Mouse (Mus musculus) erythroid progenitor cell, adult 5-6 weeks (primary cell): Measurements from ENCODE around the gene Sat1. TPM values are rescaled to one million over a fixed set of nuclear protein-coding genes. Genes with fewer than 3 reads are reported as not detected.
A peak's percentile ranks its signal among the peaks of the same experiment; 100 is the strongest.
"Not testable (repeated sequence)": the region's sequence is repeated elsewhere in the genome, so short reads cannot be mapped to it uniquely, and the experiment has no call there.

Experiments used
- ATAC-seq: replicated peaks from 2 replicates; pipeline ENCODE4 v1.8.0; 2016; ENCODE audit warnings: moderate number of reproducible peaks, mild to moderate bottlenecking, moderate TSS enrichment, inconsistent platforms; ENCODE audit not compliant: poor library complexity, low FRiP score, severe bottlenecking
- total RNA-seq, 2 experiments: library from RNA; stranded (forward) in 1 of 2; stranded (reverse) in 1 of 2; fragments of 150-400 nt in 1 of 2; fragments of 186-747, 209-891 nt in 1 of 2; gene quantifications; 2 replicates each; pipeline versions ENCODE4 v1.2.3 to v1.2.4; 2015 to 2017; ENCODE audit warnings: low replicate concordance in 2 of 2

The Sat1 gene
- total RNA-seq (2015; ENCODE audit: low replicate concordance) (115 and 148 TPM in 2 replicates), total RNA-seq (2017; ENCODE audit: low replicate concordance) (38.1 and 82.3 TPM in 2 replicates)

DNA sequence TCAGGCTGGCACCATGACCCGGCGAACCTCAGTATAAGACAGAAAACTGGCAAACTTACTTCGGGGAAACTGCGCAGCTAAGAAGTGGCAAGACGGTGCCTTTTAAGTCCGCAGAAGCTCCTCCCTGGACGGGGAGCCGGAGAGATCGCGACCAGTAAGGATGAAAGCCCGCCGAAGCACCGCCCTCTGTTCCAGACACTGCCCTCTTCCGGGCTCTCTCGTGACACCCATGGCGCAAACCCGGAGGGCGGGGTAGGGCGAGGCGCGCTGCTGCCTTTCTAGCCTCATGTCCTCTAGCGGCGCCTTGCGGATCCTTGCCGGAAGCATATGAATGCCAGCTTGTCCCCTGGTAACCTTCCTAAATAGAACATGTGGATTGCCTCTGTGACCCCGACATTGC lies at the start of gene Sat1:
Sat1 (minus strand) TSS at position 179 of the 400 bp plus-strand sequence.
- ATAC-seq: peak; percentile 100

GRCm38 (mm10) chrX:155262915-155263252 lies 46.6 kb upstream of the Sat1 start:
- ATAC-seq: no peak

- peak; percentile 99 for ATAC-seq
Observed at GRCm38 (mm10) chrX:155262235-155262914, 46.1 kb upstream of the Sat1 start, which contains the start of gene Acot9. Gene Acot9, plus strand, starts transcription at chrX:155262443.

DNA sequence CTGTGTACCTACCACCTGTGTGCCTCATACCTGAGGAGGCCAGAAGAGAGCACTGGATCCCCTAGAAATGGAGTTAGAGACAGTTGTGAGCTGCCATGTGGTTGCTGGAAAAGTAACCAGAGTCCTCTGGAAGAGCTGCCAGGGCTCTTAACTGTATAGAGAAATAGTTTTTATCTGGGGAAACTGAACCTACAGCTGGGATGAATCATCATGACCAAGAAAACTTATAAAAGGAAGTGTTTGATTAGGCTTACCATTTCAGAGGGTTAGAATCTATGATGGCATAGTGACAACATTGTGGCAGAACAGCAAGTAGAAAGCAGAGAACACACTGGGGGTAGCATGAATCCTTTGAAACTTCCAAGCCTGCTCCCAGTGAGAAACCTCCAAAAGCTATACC lies 40.6 kb upstream of the Sat1 start:
- ATAC-seq: no peak

DNA sequence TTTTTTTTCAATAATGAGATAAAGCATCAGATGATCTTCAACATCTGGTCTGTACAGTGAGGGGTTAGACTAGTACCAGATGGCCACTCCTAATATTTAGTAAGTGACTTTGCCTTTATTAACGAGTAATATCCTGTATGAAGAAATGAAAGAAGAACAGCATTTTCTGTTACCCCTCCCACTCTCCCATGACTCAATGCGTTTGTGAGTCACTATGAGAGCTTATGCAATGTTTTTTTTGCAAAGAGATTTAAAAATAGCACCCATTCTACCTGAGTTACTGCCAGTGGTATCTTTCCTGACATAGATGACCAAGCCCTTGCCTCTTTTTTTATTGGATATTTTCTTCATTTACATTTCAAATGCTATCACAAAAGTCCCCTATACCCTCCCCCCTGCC lies 2.0 kb upstream of the Sat1 start:
- no peak for ATAC-seq

GRCm38 (mm10) chrX:155215501-155216248 lies 574 bp downstream of the Sat1 start:
- peak; percentile 59 for ATAC-seq

GRCm38 (mm10) chrX:155214291-155215136 lies 1.7 kb downstream of the Sat1 start:
- no peak for ATAC-seq

DNA sequence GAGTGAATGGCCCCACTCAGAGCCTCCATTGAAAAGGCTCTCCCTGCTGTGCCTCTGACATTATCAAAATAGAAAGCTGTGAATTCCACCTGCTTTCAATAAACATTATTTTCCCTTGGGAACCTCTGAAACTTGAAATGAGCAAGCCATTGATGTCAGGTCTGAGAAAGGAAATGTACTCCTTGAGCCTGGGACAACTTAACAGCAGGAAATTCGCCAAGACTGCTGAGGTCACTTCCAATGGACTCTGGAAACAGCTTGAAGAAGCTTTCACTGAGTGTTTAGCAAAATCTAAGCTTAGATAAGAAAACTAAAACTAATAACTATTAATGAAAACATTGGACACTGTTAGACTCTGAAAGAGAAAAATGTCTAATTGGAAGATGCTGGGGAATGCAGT lies 7.6 kb downstream of the Sat1 start:
- no peak for ATAC-seq

DNA sequence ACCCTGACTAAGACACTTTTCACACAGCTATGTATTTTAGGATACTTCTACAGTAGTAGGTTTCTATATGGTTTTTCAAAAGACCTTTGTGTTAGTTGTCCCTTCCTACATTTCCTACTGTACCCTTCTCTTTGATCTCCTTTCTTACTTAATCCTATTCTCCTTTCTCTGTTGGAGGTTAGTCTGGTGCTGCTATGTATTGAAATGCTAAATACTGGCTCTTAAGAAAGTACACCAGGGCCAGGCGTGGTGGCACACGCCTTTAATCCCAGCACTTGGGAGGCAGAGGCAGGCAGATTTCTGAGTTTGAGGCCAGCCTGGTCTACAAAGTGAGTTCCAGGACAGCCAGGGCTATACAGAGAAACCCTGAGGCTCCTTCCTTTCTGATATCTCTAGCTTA lies 10.8 kb downstream of the Sat1 start:
- not testable (repeated sequence) for ATAC-seq

DNA sequence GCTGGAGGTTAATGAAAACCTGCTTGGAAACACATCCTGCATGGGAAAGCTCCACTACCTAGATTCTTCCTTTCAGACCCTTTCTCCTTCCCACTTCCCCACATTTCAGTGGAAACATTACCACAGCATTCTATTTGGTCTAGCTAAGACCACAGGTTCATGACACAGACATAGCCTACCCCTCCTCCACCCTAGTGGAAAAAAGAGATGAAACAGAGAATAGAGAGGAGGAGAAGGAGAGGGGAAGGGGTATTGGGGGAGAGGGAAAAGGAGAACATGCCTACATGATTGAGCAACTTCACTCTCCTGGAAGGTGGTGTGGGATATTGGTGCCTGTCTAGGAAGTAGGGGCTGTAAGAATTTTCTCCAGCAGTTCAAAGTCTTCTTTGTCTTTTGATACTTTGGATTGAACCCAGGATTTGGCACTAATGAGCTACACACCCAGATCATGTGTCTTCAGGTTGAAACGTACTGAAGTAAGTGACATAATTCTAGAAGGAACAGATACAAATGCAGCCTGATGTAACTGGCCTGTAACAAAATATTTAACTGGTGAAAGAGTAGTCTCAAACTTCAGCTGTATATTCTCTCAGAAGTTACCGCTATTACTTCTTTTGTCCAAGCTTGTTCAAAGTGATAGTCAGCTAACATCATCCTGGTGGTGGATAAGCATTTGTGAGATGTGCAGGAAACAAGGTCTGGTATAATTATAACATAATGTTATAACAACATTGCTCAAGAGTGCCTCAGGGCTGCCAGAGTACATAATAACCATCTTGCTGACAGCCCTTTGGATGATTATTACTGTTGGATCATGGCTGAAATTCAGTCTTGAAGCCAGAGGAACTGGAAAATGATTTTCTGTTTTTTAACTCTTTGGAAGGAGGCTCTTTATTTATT lies 13.6 kb downstream of the Sat1 start:
- no peak for ATAC-seq

- ATAC-seq: no peak
Observed at GRCm38 (mm10) chrX:155201799-155202198, 14.4 kb downstream of the Sat1 start.

DNA sequence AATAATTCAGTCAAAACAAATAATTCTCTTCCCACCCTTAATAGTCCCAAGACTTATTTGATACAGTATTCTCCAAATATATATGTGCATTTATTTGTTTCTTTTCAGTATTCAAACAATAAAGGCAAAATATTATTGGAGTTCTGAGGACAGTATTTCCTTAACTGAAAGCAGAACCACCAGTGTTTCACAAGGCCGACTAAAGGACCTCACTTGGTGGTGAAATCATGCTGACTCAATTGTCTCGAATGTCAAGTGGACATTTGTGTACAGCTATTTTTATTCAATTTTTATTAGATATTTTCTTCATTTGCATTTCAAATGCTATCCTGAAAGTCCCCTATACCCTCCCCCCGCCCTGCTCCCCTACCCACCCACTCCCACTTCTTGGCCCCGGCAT lies 21.3 kb downstream of the Sat1 start:
- ATAC-seq: no peak

DNA sequence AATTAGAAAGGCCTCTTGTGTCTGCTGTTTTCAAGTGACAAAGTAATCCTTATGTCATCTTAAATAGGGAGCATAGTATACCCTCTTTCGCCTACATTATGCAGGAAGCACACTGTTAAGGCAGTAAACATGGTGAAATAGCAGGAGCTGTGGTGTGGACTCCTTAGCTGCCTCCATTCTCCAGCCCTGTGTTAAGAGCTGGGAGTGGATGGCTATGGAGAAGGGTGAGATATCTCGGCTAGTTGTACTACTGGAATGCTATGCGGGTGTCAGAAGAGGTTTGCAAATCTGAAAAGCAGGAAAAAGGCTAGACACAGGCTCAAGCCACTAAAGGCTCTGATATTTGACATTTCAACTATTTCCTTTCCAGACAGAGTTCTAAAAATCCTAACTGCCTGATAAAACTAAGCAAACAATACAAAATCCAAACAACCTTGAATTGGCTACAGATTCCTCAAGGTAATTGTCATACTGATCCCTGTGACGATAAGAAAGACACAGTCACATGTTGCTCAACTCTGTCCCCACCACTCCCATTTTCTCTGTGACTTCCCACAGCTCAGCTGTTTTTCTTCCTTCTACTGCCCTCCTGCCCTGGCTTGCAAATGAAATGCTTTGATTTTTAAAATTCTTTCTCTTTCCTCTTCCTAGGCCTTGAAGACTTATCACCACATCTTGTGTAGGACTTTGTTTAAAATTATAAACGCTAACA lies 22.4 kb downstream of the Sat1 start:
- ATAC-seq: no peak

- ATAC-seq: no peak
Observed at GRCm38 (mm10) chrX:155191941-155192340, 24.3 kb downstream of the Sat1 start.

DNA sequence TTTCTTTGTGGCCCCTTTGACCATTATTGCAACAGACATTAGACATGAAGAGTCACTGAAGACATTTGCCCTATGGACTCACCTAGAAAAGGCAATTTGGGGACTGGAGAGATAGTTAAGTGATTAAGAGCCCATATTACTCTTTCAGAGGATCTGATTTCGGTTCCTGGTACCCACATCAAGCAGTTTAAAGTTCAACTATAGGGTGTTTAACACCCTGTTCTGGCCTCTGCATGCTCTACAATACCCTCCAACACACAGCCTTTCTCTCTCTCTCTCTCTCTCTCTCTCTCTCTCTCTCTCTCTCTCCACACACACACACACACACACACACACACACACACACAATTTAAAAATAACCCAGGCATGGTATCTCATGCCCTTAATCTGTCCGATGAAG lies 38.6 kb downstream of the Sat1 start:
- ATAC-seq: no peak

- ATAC-seq: no peak
Observed at GRCm38 (mm10) chrX:155177230-155177629, 39.0 kb downstream of the Sat1 start.

DNA sequence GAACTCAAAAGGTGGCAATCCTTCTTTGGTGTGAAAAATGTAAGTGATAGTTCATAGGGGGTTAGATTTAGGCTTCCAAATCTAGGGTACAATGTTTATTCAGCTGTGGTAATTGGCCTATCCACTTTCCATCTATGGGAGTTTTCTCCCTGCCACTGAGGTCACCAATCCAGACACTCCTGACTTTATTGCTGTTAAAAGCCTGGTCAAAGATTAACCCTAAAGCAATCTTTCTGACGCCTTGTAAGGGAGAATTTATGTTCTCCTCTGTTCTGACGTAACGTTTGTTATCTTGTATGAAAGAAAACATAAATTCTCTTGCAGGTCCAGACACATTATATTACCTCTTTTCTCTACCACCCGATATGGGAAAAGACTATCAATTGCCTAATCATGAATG lies 40.7 kb downstream of the Sat1 start:
- no peak for ATAC-seq

- ATAC-seq: no peak
Observed at GRCm38 (mm10) chrX:155172310-155172709, 43.9 kb downstream of the Sat1 start.

DNA sequence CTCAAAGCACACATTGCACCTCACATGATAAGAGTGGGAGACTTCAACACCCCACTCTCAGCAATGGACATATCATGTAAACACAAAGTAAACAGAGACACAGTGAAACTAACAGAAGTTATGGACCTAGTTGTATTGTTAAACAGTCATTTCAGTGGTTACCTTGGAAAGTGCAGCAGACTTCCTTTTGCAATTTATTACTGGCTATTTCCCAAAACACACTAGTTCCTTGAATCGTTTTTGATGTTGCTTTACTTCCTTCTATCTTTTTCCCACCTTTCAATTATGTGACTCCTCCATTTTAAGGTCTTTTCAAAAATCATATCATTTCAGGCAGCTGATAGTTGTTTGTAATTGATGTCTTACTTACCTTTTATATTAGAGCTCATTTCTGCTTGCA lies 44.5 kb downstream of the Sat1 start:
- ATAC-seq: no peak
